Comparison of ENCODE assay signal across 22 mouse cellular contexts in genomic region chr8:77275571-77275970, GRCm38 (mm10).
DNase-seq lines count a peak whose midpoint lies in the region; ATAC-seq and TF ChIP-seq lines count a peak whose summit lies in the region.
"Had no signal": no experiment of that assay in that cellular context is flagged by ENCODE, and none has a peak within 500 bp of the region (broad histone marks: within the 10 kb centered on the region; RNA-seq: fewer than 3 reads in every experiment).

No protein-coding gene starts in this region.

- H3K4me1 ChIP-seq in kidney, postnatal 0 days (replicated peaks; ENCODE audit: insufficient read depth, low read length), result no peaks in the 10 kb centered on the region
- H3K4me1 ChIP-seq: forebrain, embryonic 12.5 days had no signal

- no peaks in the 10 kb centered on the region for H3K9me3 ChIP-seq in kidney, postnatal 0 days (replicated peaks; ENCODE audit: low read length)
- H3K9me3 ChIP-seq: embryonic facial prominence, embryonic 13.5 days; forebrain, embryonic 12.5 days had no signal

- no peak overlapping the region for H3K4me3 ChIP-seq in kidney, postnatal 0 days (replicated peaks; ENCODE audit: low read depth, low read length)
- H3K4me3 ChIP-seq: embryonic facial prominence, embryonic 13.5 days; forebrain, embryonic 12.5 days; heart, embryonic 13.5 days had no signal

- WGBS in kidney, postnatal 0 days, result 70% methylated on average over 5 of the region's 5 CpGs

- no peak for ATAC-seq in kidney, postnatal 0 days (replicated peaks; ENCODE audit: low FRiP score, low read depth)
- ATAC-seq: activated CD4-positive, CD25-positive, alpha-beta regulatory T cell, adult 4 months; forebrain, embryonic 16.5 days; hindbrain, embryonic 16.5 days; inflammation-experienced regulatory T-cells, adult 6 months; intestine, postnatal 0 days; Patski had no signal

- no peak overlapping the region for H3K27ac ChIP-seq in kidney, postnatal 0 days
- H3K27ac ChIP-seq: embryonic facial prominence, embryonic 13.5 days; forebrain, embryonic 12.5 days; heart, embryonic 13.5 days had no signal

- TF ChIP-seq CTCF in kidney, postnatal 0 days (IDR thresholded peaks at IDR 0.05; ENCODE audit: low read depth), result peak; percentile 2; the same call in 1 of the 2 replicates

- no peak overlapping the region for H3K4me2 ChIP-seq in kidney, postnatal 0 days (ENCODE audit: low read length)
- H3K4me2 ChIP-seq: embryonic facial prominence, embryonic 13.5 days; forebrain, embryonic 12.5 days; heart, embryonic 13.5 days had no signal

- H3K36me3 ChIP-seq in kidney, postnatal 0 days (ENCODE audit: insufficient read depth, low read length), result peaks cover 16% of the 10 kb centered on the region; the same call in 1 of the 2 replicates
- H3K36me3 ChIP-seq: forebrain, embryonic 12.5 days had no signal

- no peak overlapping the region for H3K9ac ChIP-seq in kidney, postnatal 0 days (ENCODE audit: low read depth, low read length)
- H3K9ac ChIP-seq: embryonic facial prominence, embryonic 13.5 days; forebrain, embryonic 12.5 days; heart, embryonic 13.5 days had no signal

- DNase-seq in adrenal gland, postnatal 10 days, result peak; percentile 25
- DNase-seq in adrenal gland, postnatal 4 days (ENCODE audit: low spot score in 2 of 2), result no peak
- peak; percentile 38 for DNase-seq in kidney, postnatal 0 days (ENCODE audit: low spot score)
- DNase-seq in kidney, postnatal 10 days, result no peak
- peak; percentile 54 to 60 for DNase-seq in adrenal gland, postnatal 36 days
- DNase-seq in spleen, postnatal 14 days (ENCODE audit: low spot score in 2 of 2), result no peak
- DNase-seq: cerebellum, adult 18-20 months; cerebellum, adult 9-11 months; cerebellum, postnatal 36 days; gastrocnemius, postnatal 14 days; heart, adult 18-20 months; heart, postnatal 36 days had no signal

- no peaks in the 10 kb centered on the region for H3K27me3 ChIP-seq in kidney, postnatal 0 days (ENCODE audit: insufficient read depth, low read length)
- H3K27me3 ChIP-seq: CH12.LX; embryonic facial prominence, embryonic 13.5 days; forebrain, embryonic 12.5 days; heart, embryonic 13.5 days; Patski had no signal

Comparison
In these comparisons a context has a peak if more than half of its experiments do, and no peak if none do; other contexts are left out.
1. DNase-seq: peak in adrenal gland, postnatal 10 days (single experiment), kidney, postnatal 0 days (single experiment) and adrenal gland, postnatal 36 days (2 of 2); none in adrenal gland, postnatal 4 days (0 of 2), kidney, postnatal 10 days (single experiment) and spleen, postnatal 14 days (0 of 2).